Mouse (Mus musculus) liver, adult 2 months (tissue): ENCODE measurements around the gene Pdia6. TPM values are rescaled to one million over a fixed set of nuclear protein-coding genes. Genes with fewer than 3 reads are reported as not detected.

Experiments
- DNase-seq: peaks from one replicate; pipeline ENCODE4 v3.0.0-alpha.2; 2011; ENCODE audit warnings: low read depth, low spot score; ENCODE audit errors: extremely low read depth
- H3K27ac ChIP-seq: fragments of 200-500 bp; replicated peaks from 2 replicates; pipeline ENCODE4 v1.5.1; 2012; ENCODE audit warnings: low read depth, mild to moderate bottlenecking, control low read depth, inconsistent platforms, low read length; ENCODE audit not compliant: insufficient read depth
- H3K27me3 ChIP-seq: fragments of 200-500 bp; 2 replicates; pipeline ENCODE4 v1.6.1; 2012; ENCODE audit warnings: mild to moderate bottlenecking, moderate library complexity, low read length, inconsistent platforms; ENCODE audit not compliant: control insufficient read depth, insufficient read depth
- H3K36me3 ChIP-seq: fragments of 200-500 bp; 2 replicates; pipeline ENCODE4 v1.6.1; 2012; ENCODE audit warnings: low read length, inconsistent platforms; ENCODE audit not compliant: control insufficient read depth, insufficient read depth
- H3K4me1 ChIP-seq: fragments of 200-500 bp; 2 replicates; pipeline ENCODE4 v1.6.1; 2011; ENCODE audit warnings: low read length; ENCODE audit not compliant: control insufficient read depth, insufficient read depth
- H3K4me3 ChIP-seq: fragments of 200-500 bp; 2 replicates; pipeline ENCODE4 v1.5.1; 2011; ENCODE audit warnings: low read depth, mild to moderate bottlenecking, control low read depth, low read length, moderate library complexity; ENCODE audit not compliant: insufficient read depth
- H3K79me2 ChIP-seq: fragments of 200-500 bp; 2 replicates; pipeline ENCODE4 v1.6.1; 2012; ENCODE audit warnings: inconsistent platforms, mild to moderate bottlenecking, low read length, moderate library complexity; ENCODE audit not compliant: control insufficient read depth, insufficient read depth
- H3K9ac ChIP-seq: fragments of 200-500 bp; 2 replicates; pipeline ENCODE4 v1.6.1; 2012; ENCODE audit warnings: low read depth, mild to moderate bottlenecking, control low read depth, inconsistent platforms, low read length
- CTCF ChIP-seq: fragments of 200-500 bp; IDR thresholded peaks from 2 replicates; pipeline ENCODE4 v1.5.1; 2011; ENCODE audit warnings: low read depth, low read length, control low read depth
- POLR2A ChIP-seq: fragments of 200-500 bp; IDR thresholded peaks from 2 replicates; pipeline ENCODE4 v1.6.1; 2011; ENCODE audit warnings: low read length, control low read depth; ENCODE audit not compliant: insufficient read depth; ENCODE audit errors: extremely low read depth
- WGBS: fragments of 180-500 bp; shearing (Covaris S2); methylation state at CpG from one replicate; pipeline ENCODE4 v1.1.7; 2018; 5-methylcytosine and 5-hydroxymethylcytosine counted together
- polyA plus RNA-seq: library from polyadenylated mRNA; depleted of rRNA; stranded (reverse); fragments of >200 nt; gene quantifications from 2 replicates; pipeline ENCODE4 v1.2.3, GENCODE M21; 2012
- total RNA-seq: library from RNA; depleted of rRNA; stranded (reverse); fragments of >200 nt; gene quantifications from 2 replicates; pipeline ENCODE4 v1.2.3, GENCODE M21; 2014

Gene Pdia6
- total and polyA plus RNA-seq, 2 experiments, result 89.1 to 226 TPM

DNA sequence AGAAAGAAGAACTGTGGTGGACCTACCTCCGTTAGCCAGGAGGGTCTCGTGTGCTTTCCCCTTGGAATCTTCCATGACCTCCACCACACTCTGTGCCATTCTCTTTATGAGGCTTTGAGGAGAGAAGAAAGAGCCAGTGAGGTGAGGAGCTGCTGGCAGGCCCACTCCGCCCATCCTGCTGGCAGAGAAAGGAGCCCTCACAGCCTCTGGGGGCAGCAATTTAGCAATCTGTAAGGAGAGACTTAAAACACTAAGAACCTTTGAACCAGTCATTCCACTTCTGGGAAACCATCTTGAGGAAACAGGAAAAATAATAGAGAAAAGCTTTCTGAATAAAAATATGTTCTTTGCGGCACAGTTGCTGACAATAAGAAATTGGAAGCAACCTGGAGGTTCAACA lies 41.9 kb downstream of the Pdia6 start:
- 67% methylated on average over 4 of the region's 4 CpGs for WGBS
- H3K4me3 ChIP-seq, result no peak overlapping the region
- DNase-seq, result no peak

GRCm38 (mm10) chr12:17310852-17311839 lies 44.8 kb downstream of the Pdia6 start:
- DNase-seq, result no peak
- WGBS, result 69% methylated on average over 16 of the region's 16 CpGs
- Histone ChIP-seq H3K9ac (no peak overlapping the region), H3K36me3 (no peaks in the 10 kb centered on the region), H3K79me2 (no peaks in the 10 kb centered on the region), H3K4me1 (no peaks in the 10 kb centered on the region), H3K4me3 (no peak overlapping the region), H3K27ac (no peak overlapping the region), H3K27me3 (no peaks in the 10 kb centered on the region)
- TF ChIP-seq POLR2A (no peak), CTCF (no peak)

More for the DNA sequence above, 41.9 kb downstream of the Pdia6 start:
- Histone ChIP-seq H3K27ac (no peak overlapping the region), H3K79me2 (no peaks in the 10 kb centered on the region), H3K36me3 (no peaks in the 10 kb centered on the region), H3K9ac (no peak overlapping the region), H3K4me1 (no peaks in the 10 kb centered on the region), H3K27me3 (no peaks in the 10 kb centered on the region)
- TF ChIP-seq CTCF, result no peak
- TF ChIP-seq POLR2A, result no peak

DNA sequence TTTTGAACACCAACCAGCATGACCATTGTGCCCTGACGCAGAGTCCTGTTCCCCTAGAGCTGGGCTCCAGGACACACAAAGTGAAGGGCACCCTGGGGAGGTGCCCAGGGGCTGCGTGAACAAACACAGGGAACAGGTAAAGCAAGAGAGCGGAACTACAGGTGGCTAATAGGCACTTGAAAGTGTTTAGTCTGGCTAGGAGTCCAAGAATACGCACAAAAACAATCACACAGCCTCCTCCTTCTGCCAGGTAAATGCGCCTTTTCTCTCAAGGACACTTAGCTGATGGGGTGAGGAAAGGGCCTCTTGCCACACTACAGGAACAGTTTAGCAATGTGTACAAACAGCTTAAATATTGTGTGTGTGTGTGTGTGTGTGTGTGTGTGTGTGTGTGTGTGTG lies 49.8 kb downstream of the Pdia6 start:
- Histone ChIP-seq H3K27ac (no peak overlapping the region), H3K27me3 (no peaks in the 10 kb centered on the region), H3K79me2 (no peaks in the 10 kb centered on the region), H3K36me3 (no peaks in the 10 kb centered on the region), H3K9ac (no peak overlapping the region), H3K4me3 (no peak overlapping the region), H3K4me1 (no peaks in the 10 kb centered on the region)
- WGBS, result 94% methylated on average over 5 of the region's 5 CpGs
- TF ChIP-seq POLR2A (no peak), CTCF (no peak)
- no peak for DNase-seq

DNA sequence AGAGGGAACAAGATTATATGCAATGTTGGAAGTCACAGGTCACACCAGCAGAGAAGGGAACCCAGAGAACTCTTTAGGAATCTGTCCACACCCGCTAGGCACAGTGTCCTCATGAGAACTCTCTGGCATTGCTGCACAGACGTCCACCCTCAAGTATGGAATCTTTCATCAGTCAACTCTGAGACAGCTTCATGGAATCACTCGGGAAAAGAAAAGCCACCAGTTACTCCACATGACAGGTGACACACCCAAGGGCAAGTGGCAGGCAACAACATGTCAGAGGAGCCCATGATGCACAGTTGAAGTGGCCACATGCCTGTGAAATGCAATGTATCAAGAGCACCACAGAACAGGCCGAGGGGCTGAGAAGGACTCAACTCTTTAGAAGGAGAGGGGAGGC lies 51.6 kb downstream of the Pdia6 start:
- WGBS, result 76% methylated on average over 4 of the region's 4 CpGs
- Histone ChIP-seq H3K4me3 (no peak overlapping the region), H3K4me1 (no peaks in the 10 kb centered on the region), H3K27ac (no peak overlapping the region), H3K36me3 (no peaks in the 10 kb centered on the region), H3K9ac (no peak overlapping the region), H3K79me2 (no peaks in the 10 kb centered on the region), H3K27me3 (no peaks in the 10 kb centered on the region)
- TF ChIP-seq CTCF, result no peak
- no peak for TF ChIP-seq POLR2A
- DNase-seq, result no peak

DNA sequence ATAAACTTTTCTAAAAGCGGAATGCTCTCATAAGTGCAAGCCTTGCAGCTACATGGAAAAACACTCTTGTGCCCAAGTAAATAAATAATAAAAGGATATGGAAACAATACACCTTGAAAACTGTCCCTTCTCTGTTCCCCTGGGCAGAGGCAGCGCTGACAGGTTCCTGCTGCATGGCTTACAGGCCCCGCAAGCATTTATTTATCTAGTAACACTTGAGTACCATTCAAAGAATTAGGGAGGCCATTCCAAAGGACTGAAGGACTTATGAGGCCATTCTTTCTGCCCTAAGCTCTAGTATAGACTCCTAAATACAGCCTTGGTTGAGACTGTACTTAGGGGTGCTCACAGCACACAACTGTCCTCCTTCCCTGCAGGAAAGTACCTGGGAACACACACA lies 52.1 kb downstream of the Pdia6 start:
- WGBS, result 84% methylated on average over 3 of the region's 3 CpGs

More for the DNA sequence above, 52.1 kb downstream of the Pdia6 start:
- no peak overlapping the region for H3K27ac ChIP-seq
- TF ChIP-seq POLR2A, result no peak
- H3K36me3 ChIP-seq, result no peaks in the 10 kb centered on the region
- no peaks in the 10 kb centered on the region for H3K4me1 ChIP-seq
- no peak for DNase-seq
- no peak overlapping the region for H3K9ac ChIP-seq
- no peaks in the 10 kb centered on the region for H3K79me2 ChIP-seq
- no peaks in the 10 kb centered on the region for H3K27me3 ChIP-seq
- H3K4me3 ChIP-seq, result no peak overlapping the region
